Mouse (Mus musculus): ENCODE data around the gene Zfyve27.

- TF ChIP-seq CTCF (IDR thresholded peaks at IDR 0.05; ENCODE audit: extremely low read depth, insufficient read length, insufficient replicate concordance, low read depth, low read length) = no peak
- TF ChIP-seq POLR2A (IDR thresholded peaks at IDR 0.05; ENCODE audit: low read depth, low read length) = no peak
These were observed 62.7 kb downstream of the Zfyve27 start for GRCm38 (mm10) chr19:42226451-42226850.
